Mouse (Mus musculus): ENCODE results near the gene Mrps31.

Mrps31 gene

DNA sequence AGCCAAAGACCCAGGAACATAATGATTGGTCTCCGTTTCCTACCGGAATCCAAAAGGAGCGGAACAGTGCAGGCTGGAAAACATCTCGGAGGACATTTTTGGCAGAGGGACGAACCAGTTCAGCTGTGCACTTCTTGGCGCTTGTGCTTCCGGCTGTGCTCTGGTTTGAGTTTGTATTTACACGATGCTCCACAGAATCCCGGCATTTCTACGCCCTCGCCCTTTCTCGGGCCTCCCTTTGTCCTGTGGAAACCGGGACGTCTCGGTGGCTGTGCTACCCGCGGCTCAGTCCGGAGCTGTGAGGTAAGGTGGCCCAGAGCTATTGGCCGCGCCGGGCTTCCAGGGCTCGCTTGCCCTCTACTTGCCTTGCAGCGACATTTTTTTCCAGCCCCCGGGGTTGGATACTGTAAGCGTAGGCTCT is at the start of gene Mrps31:
Gene Mrps31, plus strand, starts transcription at position 80 of the 421 bp plus-strand sequence.
- DNase-seq: peak; percentile 83

DNA sequence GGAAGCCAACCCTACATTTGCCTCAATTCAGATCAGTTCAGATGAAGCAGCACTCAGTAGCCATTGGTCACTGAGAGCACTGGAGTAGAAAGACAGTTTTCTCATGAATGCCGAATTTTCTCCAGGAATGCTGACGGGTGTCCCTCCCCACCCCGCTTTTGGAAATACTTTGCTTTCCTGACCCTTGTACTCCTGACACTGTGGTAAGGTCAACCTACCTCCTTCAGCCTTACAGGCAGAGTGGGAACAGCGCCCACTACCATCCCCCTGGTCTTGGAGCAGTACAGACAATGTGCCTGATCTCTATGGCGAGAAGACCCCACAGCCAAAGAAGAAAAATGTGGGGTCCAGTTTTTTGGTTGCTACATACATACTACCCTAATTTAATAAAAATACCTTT is 34.9 kb upstream of the Mrps31 start:
- no peak for DNase-seq

DNA sequence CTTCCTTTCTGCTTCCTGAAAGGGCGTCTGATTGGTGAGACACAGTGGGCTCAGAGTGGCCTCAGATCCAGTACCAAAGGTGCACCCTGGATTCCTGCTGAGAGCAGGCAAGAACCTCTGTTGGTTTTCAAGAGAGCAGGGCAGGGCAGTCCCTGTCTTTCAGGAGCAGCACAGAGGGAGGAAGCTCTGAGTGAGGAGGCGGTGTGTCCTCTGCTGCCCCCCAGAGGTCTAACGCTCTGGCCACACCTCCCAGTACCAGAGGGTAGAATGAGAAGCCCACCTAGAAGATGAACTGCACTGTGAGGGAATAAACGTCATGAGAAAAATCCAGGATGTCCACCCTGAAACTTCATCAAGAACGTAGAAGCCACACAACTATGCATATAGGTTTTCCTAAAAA is 34.3 kb upstream of the Mrps31 start:
- peak; percentile 52 for DNase-seq

DNA sequence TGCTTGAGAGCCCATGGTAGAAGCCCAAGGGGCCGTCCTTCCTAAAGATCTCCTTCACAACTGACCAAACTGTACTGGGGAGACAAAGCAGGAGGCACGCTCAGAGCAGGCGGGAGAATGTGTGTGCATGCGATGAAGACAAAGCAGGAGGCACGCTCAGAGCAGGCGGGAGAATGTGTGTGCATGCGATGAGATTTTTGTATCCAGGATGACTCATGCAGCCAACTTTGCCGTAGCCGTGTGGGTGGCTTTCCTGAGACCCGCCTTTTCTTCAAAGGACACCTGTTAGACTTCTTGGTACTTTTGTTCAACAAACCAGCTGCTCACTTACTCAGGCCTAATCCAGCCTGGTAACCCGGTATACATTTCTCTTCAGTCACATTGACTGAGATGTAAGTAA is 30.2 kb upstream of the Mrps31 start:
- no peak for DNase-seq

DNA sequence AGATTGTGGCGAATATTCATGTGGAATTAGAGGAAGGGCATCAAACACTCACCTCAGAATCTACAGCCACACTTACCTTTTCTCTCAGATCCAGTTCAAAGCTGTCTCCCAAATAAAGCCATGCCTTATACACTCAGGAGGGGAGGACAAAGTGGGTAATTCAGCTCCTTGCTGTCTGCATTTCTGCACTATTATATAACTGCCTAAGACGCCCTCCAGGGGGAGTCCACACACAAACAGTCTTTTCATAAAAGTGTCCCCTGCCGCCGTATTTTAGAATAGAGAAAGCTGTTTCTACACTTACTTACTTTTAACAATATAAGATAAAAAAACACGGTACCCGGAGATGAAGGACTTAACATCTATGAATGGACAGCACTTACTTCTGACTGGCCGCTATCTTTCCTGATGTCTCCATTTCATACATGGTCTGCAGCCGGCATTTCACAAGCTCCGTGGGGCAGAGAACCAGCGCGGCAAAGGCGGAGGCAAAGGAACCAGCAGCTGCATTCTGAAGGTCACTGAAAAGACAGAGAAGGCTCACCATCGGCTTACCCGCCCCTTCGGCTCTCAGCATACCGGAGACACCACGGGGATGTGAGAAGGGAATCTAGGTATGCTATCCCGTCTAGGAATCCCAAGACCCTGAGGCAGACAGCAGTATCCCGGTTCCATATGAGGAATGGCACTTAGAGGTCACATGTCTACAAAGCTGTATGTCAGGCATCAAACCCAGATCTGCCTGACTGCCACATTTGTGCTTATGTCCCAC is 28.2 kb upstream of the Mrps31 start:
- no peak for DNase-seq

DNA sequence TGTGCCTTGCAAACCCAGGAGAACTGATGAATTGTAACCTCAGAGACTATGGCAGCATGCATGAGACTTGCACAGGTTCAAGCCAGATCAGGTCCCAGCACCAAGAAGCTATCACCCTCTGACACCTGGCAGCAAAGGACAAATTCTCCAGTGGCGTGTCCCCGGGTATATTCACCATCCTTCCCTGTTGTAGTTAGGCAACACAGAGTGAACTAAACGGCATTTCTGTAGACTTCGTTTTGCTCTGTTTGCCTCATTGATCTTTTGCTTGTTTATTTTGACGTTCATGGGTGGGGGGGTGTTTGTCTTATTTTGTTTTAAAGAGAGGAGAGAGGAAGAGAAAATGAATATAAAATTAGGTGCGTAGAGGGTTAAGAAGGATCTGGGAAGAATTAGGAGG is 26.0 kb upstream of the Mrps31 start:
- no peak for DNase-seq

DNA sequence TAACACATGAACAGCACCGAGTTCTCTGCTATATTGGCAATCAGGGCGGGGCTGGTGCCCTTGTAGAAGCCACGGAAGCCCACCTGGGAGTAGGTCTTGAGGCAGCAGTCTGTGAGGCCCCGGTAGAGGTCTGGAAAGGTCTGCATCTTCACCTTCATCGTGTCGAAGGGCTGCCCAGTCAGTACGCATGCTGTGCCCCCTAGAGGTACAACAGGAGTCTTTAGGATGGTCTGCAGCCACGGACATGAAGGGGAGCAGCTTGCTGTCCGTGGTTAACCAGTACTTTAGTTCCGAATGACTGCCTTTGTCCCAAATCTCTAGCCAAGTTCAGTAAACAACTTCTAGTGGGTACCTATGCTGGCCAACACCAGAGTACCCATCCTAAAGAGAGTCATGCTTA is 21.3 kb upstream of the Mrps31 start:
- DNase-seq: peak; percentile 28

DNA sequence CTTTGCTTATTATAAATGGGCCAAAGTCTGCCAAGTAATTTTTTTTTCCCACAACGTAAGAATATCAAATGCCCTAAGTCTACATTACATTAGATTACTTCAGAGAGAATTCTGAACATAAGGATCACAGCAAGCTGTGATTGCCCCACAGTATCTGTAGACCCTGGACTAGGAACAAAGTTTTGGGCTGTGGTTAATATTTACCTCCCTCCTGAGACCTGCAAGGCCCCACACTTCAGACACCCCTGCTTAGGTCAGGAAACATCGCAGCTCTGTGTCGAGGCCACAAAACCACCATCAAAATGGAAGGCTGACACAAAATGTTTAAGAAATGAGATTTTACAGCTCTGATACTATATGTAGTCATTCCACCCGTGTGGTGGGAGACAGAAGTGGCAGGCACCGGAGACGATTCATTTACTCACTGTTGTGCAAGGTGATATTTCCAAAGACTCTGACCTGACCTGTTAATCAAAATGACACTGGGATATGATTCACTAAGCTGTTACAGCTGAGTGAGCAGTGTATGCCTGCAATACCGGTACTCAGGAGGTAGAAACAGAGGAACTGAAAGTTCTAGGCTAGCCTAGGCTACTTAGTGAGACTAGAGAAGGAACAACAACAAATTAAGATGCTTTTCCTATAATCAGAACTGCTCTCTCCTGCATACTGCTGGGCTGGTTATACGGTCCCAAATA is 20.2 kb upstream of the Mrps31 start:
- peak; percentile 67 for DNase-seq

DNA sequence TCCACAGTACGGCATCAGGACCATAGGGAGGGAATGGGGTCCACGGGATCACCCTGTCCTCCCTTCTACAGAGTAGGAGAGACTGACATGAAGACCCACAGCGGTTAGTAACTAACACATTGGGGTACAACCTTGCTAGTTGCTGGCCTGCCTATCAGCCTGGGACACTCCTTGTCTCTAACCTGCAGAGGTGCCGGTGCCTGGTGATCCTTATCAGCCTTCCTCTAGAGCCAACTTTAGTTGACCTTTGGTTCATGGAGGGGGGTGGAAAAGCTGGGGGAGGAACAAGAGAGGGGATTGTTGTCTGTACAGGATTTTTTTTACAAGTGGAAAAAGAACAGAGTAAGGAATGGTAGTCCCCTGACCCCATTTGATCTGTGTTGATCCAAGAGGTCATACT is 16.7 kb upstream of the Mrps31 start:
- peak; percentile 67 for DNase-seq

DNA sequence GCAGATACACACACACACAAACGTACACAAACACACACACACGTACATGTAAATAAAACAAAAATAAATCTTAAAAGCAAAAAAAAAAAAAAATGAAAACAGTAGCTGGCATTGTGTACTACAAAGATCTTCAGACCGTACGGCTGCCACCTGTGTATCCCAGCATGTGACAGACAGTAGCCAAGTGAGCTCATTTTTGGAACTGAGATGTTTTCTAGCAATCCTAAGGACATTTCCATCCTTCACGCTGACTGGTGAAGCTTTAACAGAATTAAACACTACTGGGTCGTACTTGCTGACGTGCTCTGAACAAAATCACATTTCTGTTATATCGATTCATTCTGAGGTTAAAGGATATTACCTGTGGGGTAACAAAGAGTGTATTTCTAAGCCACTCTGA is 15.9 kb upstream of the Mrps31 start:
- no peak for DNase-seq

DNA sequence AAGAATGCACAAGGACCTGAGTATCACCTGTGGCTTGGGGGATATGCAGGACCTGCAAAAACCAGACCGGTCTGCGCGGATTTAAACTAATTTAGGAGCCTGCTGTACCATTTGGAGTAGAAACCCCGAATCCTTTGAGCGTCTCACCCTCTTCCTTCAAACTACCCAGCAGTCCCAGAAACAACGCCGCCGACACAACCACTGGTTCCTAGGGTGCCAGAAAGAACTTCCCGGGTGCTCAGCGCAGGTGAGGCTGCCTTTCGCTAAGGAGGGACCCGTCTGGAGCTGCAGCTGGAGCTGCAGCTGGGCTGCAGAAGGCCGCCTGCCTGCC is 13.4 kb upstream of the Mrps31 start:
- no peak for DNase-seq

DNA sequence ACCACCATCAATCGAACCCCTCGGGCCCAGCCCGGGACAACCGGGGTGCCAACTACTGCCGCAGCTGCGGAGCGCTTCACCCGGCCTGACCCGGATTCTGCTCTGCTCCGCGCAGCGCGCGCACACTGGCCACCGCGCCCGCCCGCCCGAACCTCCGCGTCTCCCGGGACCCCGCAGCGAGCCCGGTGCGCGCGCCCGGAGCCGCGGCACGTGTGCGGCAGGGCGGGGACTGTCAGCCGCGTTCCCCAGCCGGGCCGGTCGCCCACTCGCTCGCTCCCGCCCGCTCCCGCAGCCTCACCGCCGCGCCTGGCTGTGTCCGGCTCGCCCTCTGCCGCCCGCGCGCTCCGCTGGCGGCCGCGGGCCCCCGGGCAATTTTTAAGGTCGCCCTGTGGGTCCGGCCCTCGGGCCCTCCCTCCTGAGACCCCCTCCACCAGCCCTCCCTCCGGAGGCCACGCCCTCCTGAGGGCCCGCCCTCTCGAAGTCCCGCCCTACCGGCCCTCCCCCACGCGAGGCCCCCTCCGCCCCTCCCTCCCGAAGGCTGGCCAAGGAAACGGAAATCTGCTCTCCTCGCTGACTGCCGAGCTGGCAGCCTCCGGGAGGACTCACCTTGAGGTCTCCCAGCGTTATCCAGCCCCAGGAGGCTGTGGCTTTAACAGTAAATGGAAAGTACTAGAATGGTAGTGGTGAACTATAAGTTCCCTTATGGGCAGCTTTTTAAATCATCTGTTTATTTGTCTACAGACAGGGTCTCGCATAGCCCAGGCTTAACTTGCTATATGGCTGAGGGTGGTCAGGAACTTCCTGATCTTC is 12.8 kb upstream of the Mrps31 start, which contains the start of gene Slc25a15:
Gene Slc25a15, minus strand, starts transcription at position 456 of the 810 bp plus-strand sequence.
- peak; percentile 94 for DNase-seq

DNA sequence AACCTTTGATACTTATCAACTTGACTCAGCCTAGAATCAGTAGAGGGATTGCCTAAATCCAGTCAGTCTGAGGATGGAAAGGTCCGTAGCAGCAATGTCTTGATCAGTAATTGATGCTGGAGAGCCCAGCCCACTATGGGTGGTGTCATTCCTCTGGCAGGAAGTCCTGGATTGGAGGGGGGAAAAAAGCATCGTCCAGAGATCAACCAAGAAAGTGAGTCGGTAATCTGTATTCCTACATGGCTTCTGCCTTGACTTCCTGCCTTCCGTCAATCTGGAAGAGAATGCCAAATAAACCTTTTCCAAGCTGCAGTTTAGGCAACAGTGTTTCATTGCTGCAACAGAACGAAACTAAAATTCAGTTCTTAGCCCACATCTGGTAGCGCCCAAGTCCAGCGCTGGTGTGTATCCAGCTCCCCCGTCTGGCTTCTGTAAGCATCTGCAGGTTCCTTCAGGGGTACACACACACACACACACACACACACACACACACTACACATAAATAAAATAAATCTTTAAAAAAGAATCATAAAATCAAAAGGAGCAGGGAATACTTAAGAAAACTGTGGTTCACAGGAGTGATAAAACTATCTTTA is 11.8 kb upstream of the Mrps31 start:
- no peak for DNase-seq

DNA sequence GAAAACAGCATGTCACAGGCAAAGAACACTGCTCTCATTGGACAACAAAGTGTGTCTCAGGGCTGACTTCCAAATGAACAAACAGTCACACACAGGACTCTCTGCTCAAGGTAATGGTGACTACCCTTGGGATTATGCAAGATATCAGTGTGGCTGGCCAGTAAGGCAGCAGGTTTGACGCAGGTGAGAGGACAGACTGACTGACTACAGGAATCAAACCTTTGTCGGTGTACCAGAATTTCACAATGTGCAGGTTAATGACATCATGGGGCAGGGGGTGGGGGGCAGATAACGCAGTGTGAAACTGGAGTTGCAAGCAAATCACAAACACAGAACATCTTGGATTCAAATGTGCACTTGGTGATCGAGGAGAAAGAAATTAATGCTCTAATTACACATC is 10.6 kb upstream of the Mrps31 start:
- DNase-seq: no peak

DNA sequence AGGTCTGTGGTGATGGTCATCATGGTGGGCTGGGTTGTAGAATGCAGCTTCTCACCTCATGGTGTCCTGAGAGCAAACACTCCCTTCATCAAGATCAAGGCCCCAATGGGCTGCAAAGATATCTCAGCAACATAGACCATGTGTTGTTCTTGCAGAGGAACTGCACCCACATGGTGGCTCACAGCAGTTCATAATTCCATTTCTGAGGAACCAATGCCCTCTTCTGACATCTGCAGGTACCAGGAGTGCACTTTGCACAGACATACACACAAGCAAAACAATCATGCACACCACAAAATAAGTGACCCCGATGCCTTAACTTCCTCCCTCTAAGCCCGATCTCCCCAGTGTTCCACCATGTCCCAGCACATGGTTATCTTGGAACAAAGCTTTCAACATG is 7.9 kb upstream of the Mrps31 start:
- no peak for DNase-seq

DNA sequence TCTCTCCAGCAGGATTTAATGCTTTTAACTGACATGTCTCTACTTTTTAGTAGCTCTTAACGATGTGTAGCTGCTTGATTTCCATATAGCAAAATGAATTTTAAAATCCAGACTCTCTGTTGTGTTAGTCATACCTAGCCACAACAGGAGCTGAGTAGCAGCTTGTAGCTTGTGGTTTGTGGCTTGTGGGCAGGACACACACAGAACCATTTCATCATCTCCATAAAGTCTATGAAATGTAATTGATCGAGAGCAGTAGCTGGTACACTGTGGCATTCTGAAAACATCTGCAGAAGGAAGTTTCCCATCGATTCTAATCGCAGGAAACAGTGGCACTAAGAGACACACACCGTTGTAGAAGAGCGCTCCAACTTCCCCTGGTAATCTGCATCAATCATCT is 5.4 kb upstream of the Mrps31 start:
- DNase-seq: no peak

DNA sequence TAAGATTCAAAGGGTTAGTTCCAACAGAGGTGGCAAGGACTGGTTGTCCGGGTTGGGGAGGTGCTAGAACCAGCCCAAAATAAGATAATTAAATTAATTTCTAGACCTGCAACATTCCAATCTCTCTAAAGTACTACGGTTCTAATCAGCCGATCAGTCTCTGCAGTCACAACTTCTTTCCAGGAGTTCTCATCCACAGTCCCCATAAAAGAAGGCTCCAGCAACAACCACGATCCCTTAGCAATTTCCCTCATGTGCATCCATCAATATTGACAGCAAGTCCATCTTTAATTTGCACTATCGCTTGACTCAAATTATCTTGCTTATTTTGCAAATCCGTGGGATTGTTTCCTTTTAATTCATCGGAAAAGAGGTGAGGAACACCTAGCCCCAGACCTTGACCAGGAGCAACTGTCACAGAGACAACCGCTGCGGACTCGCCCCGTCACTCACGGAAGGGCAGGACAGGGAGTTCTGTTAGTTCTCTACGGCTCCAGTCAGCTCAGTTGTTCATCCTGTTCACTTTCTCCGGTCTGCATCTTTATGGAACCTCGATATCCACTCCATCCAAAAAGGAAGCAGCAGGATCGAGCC is 376 bp upstream of the Mrps31 start:
- no peak for DNase-seq

DNA sequence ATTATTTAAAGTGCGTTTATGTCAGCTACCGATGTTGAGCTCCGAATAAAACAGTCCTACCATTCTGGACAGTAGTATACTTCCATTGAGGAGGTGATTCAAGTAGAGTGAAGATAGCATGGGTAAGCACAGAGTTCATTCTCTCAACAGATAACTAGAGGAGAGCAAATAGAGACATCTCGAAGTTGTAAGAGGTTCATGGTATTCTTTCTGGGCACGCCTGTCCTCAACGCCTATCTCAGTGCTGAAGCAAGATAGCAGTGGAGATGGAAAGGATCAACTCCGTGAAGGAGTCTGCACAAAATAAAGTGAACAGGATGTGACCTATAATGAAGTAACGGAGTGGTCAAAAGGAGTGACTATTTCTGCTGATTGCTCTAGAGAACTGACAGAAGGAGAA is 810 bp downstream of the Mrps31 start:
- DNase-seq: no peak
